Mouse (Mus musculus) megakaryocyte, embryonic 14.5 days (primary cell): ENCODE data around the gene Tpk1. TPM values are rescaled to one million over a fixed set of nuclear protein-coding genes. Genes with fewer than 3 reads are reported as not detected.

Experiments
- H3K27me3 ChIP-seq: replicated peaks from 2 replicates; pipeline ENCODE3; 2012; ENCODE audit warnings: inconsistent platforms
- H3K36me3 ChIP-seq: replicated peaks from 2 replicates; pipeline ENCODE3; 2012; ENCODE audit warnings: low read length, inconsistent platforms, mixed read lengths
- H3K4me1 ChIP-seq: 2 replicates; pipeline ENCODE4 v1.6.1; 2012; ENCODE audit warnings: inconsistent platforms
- H3K4me3 ChIP-seq: replicated peaks from 2 replicates; pipeline ENCODE3; 2012; ENCODE audit warnings: moderate library complexity, mild to moderate bottlenecking, inconsistent platforms
- H3K9me3 ChIP-seq: 2 replicates; pipeline ENCODE4 v1.6.1; 2012; ENCODE audit warnings: inconsistent platforms
- FLI1 ChIP-seq: IDR thresholded peaks from 2 replicates; pipeline ENCODE4 v1.6.1; 2012; ENCODE audit warnings: low read length, inconsistent platforms, mixed read lengths
- GATA1 ChIP-seq: IDR thresholded peaks from 3 replicates; pipeline ENCODE4 v1.6.1; 2012; ENCODE audit warnings: mixed read lengths, low read length, inconsistent platforms, borderline replicate concordance
- polyA plus RNA-seq: library from polyadenylated mRNA; stranded (reverse); fragments of >175 nt; gene quantifications from 2 replicates; pipeline ENCODE4 v1.2.3, GENCODE M21; 2012; ENCODE audit warnings: low replicate concordance; ENCODE audit not compliant: insufficient read depth

Gene Tpk1
- polyA plus RNA-seq, 1 experiment = not detected

- H3K4me3 ChIP-seq = no peak overlapping the region
- TF ChIP-seq GATA1 (no peak), FLI1 (no peak)
These were observed 54.3 kb downstream of the Tpk1 start for GRCm38 (mm10) chr6:43611770-43612169.

GRCm38 (mm10) chr6:43590841-43591541, 75.1 kb downstream of the Tpk1 start:
- Histone ChIP-seq H3K27me3 (no peaks in the 10 kb centered on the region), H3K36me3 (no peaks in the 10 kb centered on the region), H3K4me1 (no peaks in the 10 kb centered on the region), H3K4me3 (no peak overlapping the region), H3K9me3 (no peaks in the 10 kb centered on the region)
- TF ChIP-seq GATA1 (no peak), FLI1 (no peak)

More at GRCm38 (mm10) chr6:43611770-43612169, 54.3 kb downstream of the Tpk1 start:
- H3K4me1 ChIP-seq = peaks cover 14% of the 10 kb centered on the region
- no peaks in the 10 kb centered on the region for H3K36me3 ChIP-seq
- no peaks in the 10 kb centered on the region for H3K27me3 ChIP-seq
- no peaks in the 10 kb centered on the region for H3K9me3 ChIP-seq

- Histone ChIP-seq H3K36me3 (no peaks in the 10 kb centered on the region), H3K4me1 (no peaks in the 10 kb centered on the region), H3K27me3 (no peaks in the 10 kb centered on the region), H3K4me3 (no peak overlapping the region), H3K9me3 (no peaks in the 10 kb centered on the region)
- no peak for TF ChIP-seq GATA1
- TF ChIP-seq FLI1 = no peak
These were observed 80.8 kb downstream of the Tpk1 start for GRCm38 (mm10) chr6:43585274-43585673.

- Histone ChIP-seq H3K27me3 (no peaks in the 10 kb centered on the region), H3K4me3 (no peak overlapping the region), H3K36me3 (no peaks in the 10 kb centered on the region), H3K4me1 (0 out of 2 replicates have a peak, but pooled peaks cover 3% of the 10 kb centered on the region), H3K9me3 (no peaks in the 10 kb centered on the region)
- TF ChIP-seq GATA1 (no peak), FLI1 (no peak)
These were observed 84.3 kb downstream of the Tpk1 start for GRCm38 (mm10) chr6:43581809-43582208.

- H3K36me3 ChIP-seq = no peaks in the 10 kb centered on the region
- no peak overlapping the region for H3K4me3 ChIP-seq
- H3K9me3 ChIP-seq = no peaks in the 10 kb centered on the region
- H3K4me1 ChIP-seq = peaks cover 21% of the 10 kb centered on the region
- TF ChIP-seq FLI1 (no peak), GATA1 (no peak)
- H3K27me3 ChIP-seq = no peaks in the 10 kb centered on the region
These were observed 98.2 kb downstream of the Tpk1 start for GRCm38 (mm10) chr6:43567885-43568284.

DNA sequence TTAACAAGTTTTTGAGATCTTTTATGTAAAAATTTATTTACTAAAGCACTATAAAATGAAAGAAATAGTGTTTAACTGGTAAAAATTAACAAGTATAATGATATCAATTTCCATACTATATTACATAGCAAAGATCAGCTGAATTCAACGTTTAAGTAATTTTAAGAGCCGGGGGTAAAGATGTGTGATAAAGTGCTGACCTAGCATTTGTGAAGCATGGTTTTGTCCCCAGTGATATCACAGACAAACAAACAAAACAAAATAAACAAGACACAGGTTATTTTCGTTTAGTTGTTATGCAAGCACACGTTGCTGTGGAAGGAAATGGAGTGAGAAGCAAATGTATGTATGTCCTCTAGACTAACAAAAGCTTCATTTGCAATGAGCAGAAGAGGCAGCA, 103.6 kb downstream of the Tpk1 start:
- Histone ChIP-seq H3K9me3 (no peaks in the 10 kb centered on the region), H3K27me3 (no peaks in the 10 kb centered on the region), H3K4me1 (0 out of 2 replicates have a peak, but pooled peaks cover 4% of the 10 kb centered on the region), H3K36me3 (no peaks in the 10 kb centered on the region), H3K4me3 (no peak overlapping the region)
- TF ChIP-seq GATA1 (no peak), FLI1 (no peak)

- Histone ChIP-seq H3K9me3 (no peaks in the 10 kb centered on the region), H3K27me3 (no peaks in the 10 kb centered on the region), H3K36me3 (peaks cover 8% of the 10 kb centered on the region), H3K4me3 (no peak overlapping the region), H3K4me1 (peaks cover 6% of the 10 kb centered on the region)
- TF ChIP-seq GATA1 (no peak), FLI1 (no peak)
These were observed 114.7 kb downstream of the Tpk1 start for GRCm38 (mm10) chr6:43551410-43551809.

- Histone ChIP-seq H3K9me3 (no peaks in the 10 kb centered on the region), H3K4me1 (no peaks in the 10 kb centered on the region)
These were observed 119.5 kb downstream of the Tpk1 start for GRCm38 (mm10) chr6:43546537-43546936.

GRCm38 (mm10) chr6:43537252-43537870, 128.7 kb downstream of the Tpk1 start:
- Histone ChIP-seq H3K36me3 (no peaks in the 10 kb centered on the region), H3K9me3 (no peaks in the 10 kb centered on the region), H3K4me3 (no peak overlapping the region), H3K4me1 (no peaks in the 10 kb centered on the region), H3K27me3 (no peaks in the 10 kb centered on the region)
- TF ChIP-seq FLI1 (no peak), GATA1 (no peak)

More at GRCm38 (mm10) chr6:43546537-43546936, 119.5 kb downstream of the Tpk1 start:
- no peak for TF ChIP-seq GATA1
- no peak for TF ChIP-seq FLI1
- no peaks in the 10 kb centered on the region for H3K36me3 ChIP-seq
- H3K27me3 ChIP-seq = no peaks in the 10 kb centered on the region
- no peak overlapping the region for H3K4me3 ChIP-seq

- Histone ChIP-seq H3K4me1 (0 out of 2 replicates have a peak, but pooled peaks cover 5% of the 10 kb centered on the region), H3K36me3 (no peaks in the 10 kb centered on the region), H3K9me3 (no peaks in the 10 kb centered on the region), H3K4me3 (no peak overlapping the region), H3K27me3 (no peaks in the 10 kb centered on the region)
- no peak for TF ChIP-seq FLI1
- TF ChIP-seq GATA1 = no peak
These were observed 130.6 kb downstream of the Tpk1 start for GRCm38 (mm10) chr6:43535459-43535858.
